Mouse (Mus musculus): ENCODE measurements around the gene Lrrc8a. TPM values are rescaled to one million over a fixed set of nuclear protein-coding genes. Genes with fewer than 3 reads are reported as not detected.
A peak's percentile ranks its signal among the peaks of the same experiment; 100 is the strongest.

Gene Lrrc8a
- polyA plus RNA-seq, 1 experiment = 45.4 TPM

DNA sequence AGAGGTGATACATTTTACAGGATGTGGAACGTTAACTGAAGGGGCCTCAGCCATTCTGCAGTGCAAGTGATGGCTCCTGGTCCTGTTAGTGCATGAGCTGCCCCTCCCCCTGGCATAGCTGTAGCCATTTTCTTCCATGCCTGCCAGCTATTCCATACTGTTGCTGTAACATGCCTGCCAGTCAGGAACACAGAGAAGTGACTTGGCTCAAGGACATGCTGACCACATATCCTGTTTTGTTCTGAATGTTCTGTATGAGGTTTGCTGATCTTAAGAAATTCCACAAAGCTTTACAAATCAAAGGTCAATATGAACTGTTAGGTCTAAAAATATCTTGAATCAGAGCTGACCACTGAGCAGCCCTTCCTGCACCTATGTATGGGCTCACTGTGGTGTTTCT lies 24.6 kb upstream of the Lrrc8a start:
- Histone ChIP-seq H3K4me1 (ENCODE audit: control insufficient read depth, insufficient read depth, low read length) (peaks cover 3% of the 10 kb centered on the region; the same call in 1 of the 2 replicates), H3K27ac (ENCODE audit: insufficient read depth, low read depth, low read length) (peak overlapping the region; percentile 35), H3K4me3 (ENCODE audit: insufficient read depth, low read depth, low read length) (no peak overlapping the region), H3K27me3 (replicated peaks; ENCODE audit: control insufficient read depth, insufficient read depth, low read length) (no peaks in the 10 kb centered on the region), H3K36me3 (ENCODE audit: control insufficient read depth, insufficient read depth, low read length) (no peaks in the 10 kb centered on the region)
- DNase-seq = peak; percentile 63
- TF ChIP-seq CTCF (conservative IDR thresholded peaks at IDR 0.05; ENCODE audit: insufficient read depth, insufficient read length, low read depth, low read length) (no peak), POLR2A (IDR thresholded peaks at IDR 0.05; ENCODE audit: low read depth, low read length) (no peak)
- WGBS = 69% methylated on average over 1 of the region's 1 CpGs

DNA sequence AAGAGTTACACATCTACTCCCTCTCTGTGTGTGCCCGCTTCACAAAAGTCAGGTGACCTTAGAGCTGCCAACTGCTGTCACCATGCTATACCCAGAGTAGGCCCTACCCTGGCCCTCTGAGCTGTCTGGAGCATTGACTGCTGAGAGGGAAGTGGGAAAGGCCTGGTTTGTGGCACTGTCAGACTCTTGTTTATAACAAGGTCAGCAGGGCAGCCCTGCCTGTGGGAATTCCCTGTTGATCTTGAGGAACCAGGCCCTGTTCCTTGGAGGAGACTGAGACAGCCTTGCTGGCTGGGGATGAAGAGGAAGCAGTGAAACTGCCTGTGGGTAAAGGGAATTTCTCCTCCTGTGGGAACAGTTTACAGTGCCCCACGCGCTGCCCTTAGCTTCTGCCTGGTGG lies 22.8 kb upstream of the Lrrc8a start:
- Histone ChIP-seq H3K4me3 (ENCODE audit: insufficient read depth, low read depth, low read length) (no peak overlapping the region), H3K4me1 (ENCODE audit: control insufficient read depth, insufficient read depth, low read length) (peaks cover 3% of the 10 kb centered on the region; the same call in 1 of the 2 replicates), H3K36me3 (ENCODE audit: control insufficient read depth, insufficient read depth, low read length) (no peaks in the 10 kb centered on the region), H3K27ac (ENCODE audit: insufficient read depth, low read depth, low read length) (no peak overlapping the region), H3K27me3 (replicated peaks; ENCODE audit: control insufficient read depth, insufficient read depth, low read length) (no peaks in the 10 kb centered on the region)
- no peak for TF ChIP-seq CTCF (conservative IDR thresholded peaks at IDR 0.05; ENCODE audit: insufficient read depth, insufficient read length, low read depth, low read length)
- TF ChIP-seq POLR2A (IDR thresholded peaks at IDR 0.05; ENCODE audit: low read depth, low read length) = no peak
- peak; percentile 34 for DNase-seq
- WGBS = 68% methylated on average over 3 of the region's 3 CpGs

DNA sequence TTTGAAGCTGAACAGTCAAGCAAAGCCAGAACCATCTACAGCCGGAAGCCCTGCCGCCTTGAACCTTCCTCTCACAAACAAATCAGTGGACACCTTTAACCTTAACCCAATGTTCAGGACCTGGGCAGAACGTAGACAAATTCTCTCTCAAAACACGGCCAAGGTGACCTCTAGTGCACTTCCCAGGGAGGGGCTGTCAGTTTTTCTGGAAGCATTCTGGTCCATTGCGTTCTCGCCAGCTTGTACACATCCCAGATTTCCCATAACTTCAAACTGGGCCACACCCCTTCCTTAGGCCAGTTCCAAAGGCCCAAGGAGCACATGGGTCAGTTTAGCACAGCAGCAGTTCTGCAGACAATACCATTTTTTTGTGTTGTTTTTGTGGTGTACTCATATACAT lies 22.0 kb upstream of the Lrrc8a start:
- H3K27ac ChIP-seq (ENCODE audit: insufficient read depth, low read depth, low read length) = no peak overlapping the region
- H3K4me1 ChIP-seq (ENCODE audit: control insufficient read depth, insufficient read depth, low read length) = peaks cover 3% of the 10 kb centered on the region; the same call in 1 of the 2 replicates
- 38% methylated on average over 6 of the region's 6 CpGs for WGBS
- no peak overlapping the region for H3K4me3 ChIP-seq (ENCODE audit: insufficient read depth, low read depth, low read length)
- TF ChIP-seq POLR2A (IDR thresholded peaks at IDR 0.05; ENCODE audit: low read depth, low read length) (no peak), CTCF (conservative IDR thresholded peaks at IDR 0.05; ENCODE audit: insufficient read depth, insufficient read length, low read depth, low read length) (no peak)
- H3K27me3 ChIP-seq (replicated peaks; ENCODE audit: control insufficient read depth, insufficient read depth, low read length) = no peaks in the 10 kb centered on the region
- DNase-seq = peak; percentile 52
- H3K36me3 ChIP-seq (ENCODE audit: control insufficient read depth, insufficient read depth, low read length) = no peaks in the 10 kb centered on the region

DNA sequence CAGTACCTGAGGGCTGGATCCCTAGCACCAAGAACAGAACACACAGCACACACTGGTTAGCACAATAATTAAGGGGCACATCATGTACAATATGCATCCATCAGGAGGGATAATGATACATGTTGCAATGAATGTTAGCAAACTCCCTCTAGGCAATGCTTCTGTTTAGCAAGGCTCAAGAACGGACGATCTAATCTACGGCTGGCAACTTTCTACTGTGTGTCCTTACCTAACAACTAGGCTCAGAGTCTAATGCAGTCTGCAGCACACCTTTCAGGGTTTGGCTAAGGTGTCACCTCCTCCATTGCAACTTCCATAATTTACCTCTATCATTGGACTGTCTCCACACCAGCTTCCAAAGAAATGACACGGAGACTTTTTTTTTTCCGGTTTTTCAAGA lies 21.2 kb upstream of the Lrrc8a start:
- H3K36me3 ChIP-seq (ENCODE audit: control insufficient read depth, insufficient read depth, low read length) = no peaks in the 10 kb centered on the region
- H3K27me3 ChIP-seq (replicated peaks; ENCODE audit: control insufficient read depth, insufficient read depth, low read length) = no peaks in the 10 kb centered on the region
- TF ChIP-seq POLR2A (IDR thresholded peaks at IDR 0.05; ENCODE audit: low read depth, low read length) = no peak
- TF ChIP-seq CTCF (conservative IDR thresholded peaks at IDR 0.05; ENCODE audit: insufficient read depth, insufficient read length, low read depth, low read length) = no peak
- no peak overlapping the region for H3K4me3 ChIP-seq (ENCODE audit: insufficient read depth, low read depth, low read length)
- DNase-seq = no peak
- peaks cover 3% of the 10 kb centered on the region; the same call in 1 of the 2 replicates for H3K4me1 ChIP-seq (ENCODE audit: control insufficient read depth, insufficient read depth, low read length)
- H3K27ac ChIP-seq (ENCODE audit: insufficient read depth, low read depth, low read length) = no peak overlapping the region
- 91% methylated on average over 5 of the region's 5 CpGs for WGBS

DNA sequence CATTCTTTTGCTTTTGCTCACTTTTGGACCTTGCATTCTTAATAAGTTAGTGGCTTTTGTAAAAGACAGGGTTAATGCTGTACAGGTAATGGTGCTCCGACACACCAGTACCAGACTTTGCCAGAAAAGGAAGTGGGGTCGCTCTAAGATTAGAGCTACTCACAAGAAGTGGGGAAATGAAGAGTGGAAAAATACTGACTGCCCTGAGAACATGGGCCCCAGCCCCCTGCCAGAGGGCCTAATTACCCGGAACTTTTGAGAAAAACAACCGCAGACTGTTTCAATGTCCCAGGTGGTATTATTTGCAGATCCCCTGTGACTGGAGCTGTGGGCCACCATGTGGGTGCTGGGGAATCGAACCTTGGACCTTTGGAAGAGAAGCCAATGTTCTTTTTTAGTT lies 1.9 kb upstream of the Lrrc8a start:
- H3K27me3 ChIP-seq (replicated peaks; ENCODE audit: control insufficient read depth, insufficient read depth, low read length) = no peaks in the 10 kb centered on the region
- H3K36me3 ChIP-seq (ENCODE audit: control insufficient read depth, insufficient read depth, low read length) = no peaks in the 10 kb centered on the region
- TF ChIP-seq POLR2A (IDR thresholded peaks at IDR 0.05; ENCODE audit: low read depth, low read length) (no peak), CTCF (conservative IDR thresholded peaks at IDR 0.05; ENCODE audit: insufficient read depth, insufficient read length, low read depth, low read length) (no peak)
- no peak for DNase-seq
- peaks cover 17% of the 10 kb centered on the region; the same call in 1 of the 2 replicates for H3K4me1 ChIP-seq (ENCODE audit: control insufficient read depth, insufficient read depth, low read length)
- H3K4me3 ChIP-seq (ENCODE audit: insufficient read depth, low read depth, low read length) = no peak overlapping the region
- H3K27ac ChIP-seq (ENCODE audit: insufficient read depth, low read depth, low read length) = no peak overlapping the region
- WGBS = 42% methylated on average over 5 of the region's 5 CpGs

DNA sequence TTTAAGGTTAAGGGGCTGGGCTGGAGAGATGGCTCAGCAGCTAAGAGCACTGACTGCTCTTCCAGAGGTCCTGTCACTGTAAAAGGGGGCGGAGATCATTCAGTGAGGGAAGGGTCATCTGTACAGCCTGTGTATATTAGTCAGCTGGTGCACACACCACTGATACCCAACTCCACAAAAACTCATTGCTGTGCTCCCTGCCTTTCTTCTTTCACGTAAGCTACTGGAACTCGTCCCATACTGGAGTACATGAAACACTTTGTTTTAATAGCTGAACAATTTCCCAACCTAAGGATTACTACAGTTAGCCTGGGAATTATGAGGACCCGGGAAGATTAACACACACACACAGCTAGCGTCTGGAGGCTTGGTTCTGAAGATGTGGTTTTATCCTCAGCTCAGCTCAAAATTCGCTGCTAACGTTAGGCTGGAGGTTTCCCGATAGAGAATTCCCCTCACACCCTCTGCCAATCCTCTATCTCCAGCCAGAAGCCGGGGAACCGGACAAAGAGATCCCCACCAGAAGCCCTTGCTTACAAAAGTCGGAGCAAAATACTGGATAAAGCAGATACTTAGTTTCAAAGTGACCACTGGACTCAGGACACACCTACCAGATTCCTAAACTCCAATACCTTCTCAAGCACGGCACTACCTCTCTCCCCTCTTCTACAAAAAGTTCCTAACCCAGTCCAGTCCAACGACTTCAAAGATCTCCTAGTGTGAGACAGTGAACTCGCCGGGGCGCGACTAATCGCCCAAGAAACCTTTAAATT lies 903 bp upstream of the Lrrc8a start:
- 2% methylated on average over 18 of the region's 18 CpGs for WGBS
- Histone ChIP-seq H3K27me3 (replicated peaks; ENCODE audit: control insufficient read depth, insufficient read depth, low read length) (no peaks in the 10 kb centered on the region), H3K36me3 (ENCODE audit: control insufficient read depth, insufficient read depth, low read length) (0 out of 2 replicates have a peak, but pooled peaks cover 2% of the 10 kb centered on the region), H3K27ac (ENCODE audit: insufficient read depth, low read depth, low read length) (peak overlapping the region; percentile 74), H3K4me3 (ENCODE audit: insufficient read depth, low read depth, low read length) (peak overlapping the region; percentile 70), H3K4me1 (ENCODE audit: control insufficient read depth, insufficient read depth, low read length) (peaks cover 17% of the 10 kb centered on the region; the same call in 1 of the 2 replicates)
- DNase-seq = no peak
- TF ChIP-seq POLR2A (IDR thresholded peaks at IDR 0.05; ENCODE audit: low read depth, low read length) (no peak), CTCF (conservative IDR thresholded peaks at IDR 0.05; ENCODE audit: insufficient read depth, insufficient read length, low read depth, low read length) (no peak)

DNA sequence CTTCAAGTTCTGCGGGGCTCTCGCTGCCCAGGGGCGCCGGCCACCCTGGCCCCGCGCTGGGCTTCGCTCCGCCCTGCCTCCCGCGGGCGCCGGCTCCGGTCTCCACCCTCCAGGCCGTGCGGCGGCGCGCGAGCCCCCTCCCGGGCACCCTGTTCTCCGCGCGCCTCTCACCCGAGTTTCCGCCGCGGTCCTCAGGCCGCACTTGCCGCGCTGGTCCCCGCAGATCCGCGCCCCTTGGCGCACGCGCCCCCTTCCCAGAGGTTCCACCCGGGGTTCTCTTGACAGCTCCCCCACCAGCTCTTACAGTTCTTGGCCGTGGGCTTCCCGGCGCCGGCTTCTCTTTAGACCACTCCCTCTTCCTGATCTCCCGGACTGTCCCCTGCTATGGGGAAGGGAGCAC lies 366 bp downstream of the Lrrc8a start:
- Histone ChIP-seq H3K36me3 (ENCODE audit: control insufficient read depth, insufficient read depth, low read length) (0 out of 2 replicates have a peak, but pooled peaks cover 2% of the 10 kb centered on the region), H3K27me3 (replicated peaks; ENCODE audit: control insufficient read depth, insufficient read depth, low read length) (no peaks in the 10 kb centered on the region), H3K4me3 (ENCODE audit: insufficient read depth, low read depth, low read length) (peak overlapping the region; percentile 93), H3K4me1 (ENCODE audit: control insufficient read depth, insufficient read depth, low read length) (peaks cover 17% of the 10 kb centered on the region; the same call in 1 of the 2 replicates), H3K27ac (ENCODE audit: insufficient read depth, low read depth, low read length) (peak overlapping the region; percentile 94)
- DNase-seq = peak; percentile 83
- WGBS = under 1% methylated on average over 41 of the region's 42 CpGs
- no peak for TF ChIP-seq POLR2A (IDR thresholded peaks at IDR 0.05; ENCODE audit: low read depth, low read length)
- no peak for TF ChIP-seq CTCF (conservative IDR thresholded peaks at IDR 0.05; ENCODE audit: insufficient read depth, insufficient read length, low read depth, low read length)

All from kidney, adult 2 months (tissue).